Mouse (Mus musculus): ENCODE measurements at regions not wholly inside any gene's neighbourhood (a gene's known extent, or its start where the extent isn't known, plus 50 kb on each side); places are given as distances from the start of the nearest gene placed in this dataset.

- TF ChIP-seq POLR2A (IDR thresholded peaks at IDR 0.05; ENCODE audit: borderline replicate concordance, extremely low read depth, low read depth, low read length) = no peak
- no peak for TF ChIP-seq CTCF (IDR thresholded peaks at IDR 0.05; ENCODE audit: insufficient read depth, low read length)
These were observed 56.9 kb upstream of the Gpr12 start for GRCm38 (mm10) chr5:146641931-146642330.
